Mouse (Mus musculus): ENCODE data around the gene Ddx39b. TPM values are rescaled to one million over a fixed set of nuclear protein-coding genes. Genes with fewer than 3 reads are reported as not detected.
A peak's percentile ranks its signal among the peaks of the same experiment; 100 is the strongest.

The Ddx39b gene
- polyA plus RNA-seq, 1 experiment: 206 TPM

DNA sequence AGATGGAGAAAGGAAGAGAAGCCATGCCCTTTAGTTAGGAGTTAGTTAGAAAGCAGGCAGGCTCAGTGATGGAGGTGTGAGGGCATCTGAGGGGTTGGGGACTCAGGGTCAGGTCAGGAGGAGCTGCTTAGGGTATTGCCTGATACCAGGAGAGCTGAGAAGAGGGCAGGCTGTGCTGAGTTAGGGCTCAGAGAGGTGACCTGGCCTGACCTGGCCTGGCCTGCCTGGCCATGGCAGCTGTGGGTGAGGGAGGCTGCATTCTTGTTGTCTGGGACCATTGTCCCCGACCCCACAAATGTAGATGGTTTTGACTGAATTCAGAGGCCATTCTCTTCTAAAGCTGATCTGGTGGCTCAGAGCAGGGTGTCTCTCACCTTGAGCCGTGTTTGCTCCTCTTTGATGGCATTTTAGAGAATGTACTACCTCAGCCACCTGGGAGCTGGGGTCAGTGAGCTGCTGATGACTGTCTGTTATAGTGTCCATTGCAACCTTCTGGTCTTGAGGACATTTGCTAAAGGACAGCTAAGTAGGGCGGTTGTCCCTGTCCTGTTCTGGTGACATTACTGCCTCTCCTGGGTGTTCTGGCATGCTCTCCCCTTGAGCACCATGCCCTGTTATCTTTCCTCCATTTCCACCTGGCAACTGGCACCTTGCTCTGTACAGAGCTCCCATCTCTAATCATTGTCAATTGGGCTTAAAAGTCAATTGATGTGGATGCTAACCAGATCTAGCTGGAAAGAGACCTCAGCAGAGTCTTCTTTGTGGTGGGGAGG is 9.0 kb downstream of the Ddx39b start:
- 80% methylated on average over 3 of the region's 3 CpGs for WGBS
- Histone ChIP-seq H3K36me3 (ENCODE audit: control insufficient read depth, insufficient read depth, low read length) (peaks cover 13% of the 10 kb centered on the region), H3K27me3 (replicated peaks; ENCODE audit: control insufficient read depth, insufficient read depth, low read length) (no peaks in the 10 kb centered on the region), H3K4me1 (ENCODE audit: control insufficient read depth, insufficient read depth, low read length) (peaks cover 4% of the 10 kb centered on the region; the same call in 1 of the 2 replicates), H3K27ac (ENCODE audit: insufficient read depth, low read depth, low read length) (no peak overlapping the region), H3K4me3 (ENCODE audit: insufficient read depth, low read depth, low read length) (no peak overlapping the region)
- TF ChIP-seq CTCF (conservative IDR thresholded peaks at IDR 0.05; ENCODE audit: insufficient read depth, insufficient read length, low read depth, low read length): no peak
- no peak for TF ChIP-seq POLR2A (IDR thresholded peaks at IDR 0.05; ENCODE audit: low read depth, low read length)
- DNase-seq: no peak

GRCm38 (mm10) chr17:35251162-35251719 is 9.7 kb downstream of the Ddx39b start:
- H3K36me3 ChIP-seq (ENCODE audit: control insufficient read depth, insufficient read depth, low read length): peaks cover 13% of the 10 kb centered on the region
- TF ChIP-seq CTCF (conservative IDR thresholded peaks at IDR 0.05; ENCODE audit: insufficient read depth, insufficient read length, low read depth, low read length) (no peak), POLR2A (IDR thresholded peaks at IDR 0.05; ENCODE audit: low read depth, low read length) (no peak)
- H3K27me3 ChIP-seq (replicated peaks; ENCODE audit: control insufficient read depth, insufficient read depth, low read length): no peaks in the 10 kb centered on the region
- WGBS: 65% methylated on average over 15 of the region's 15 CpGs
- H3K4me3 ChIP-seq (ENCODE audit: insufficient read depth, low read depth, low read length): no peak overlapping the region
- no peak for DNase-seq
- 0 out of 2 replicates have a peak, but pooled peaks cover under 1% of the 10 kb centered on the region for H3K4me1 ChIP-seq (ENCODE audit: control insufficient read depth, insufficient read depth, low read length)
- H3K27ac ChIP-seq (ENCODE audit: insufficient read depth, low read depth, low read length): no peak overlapping the region

- Histone ChIP-seq H3K4me1 (ENCODE audit: control insufficient read depth, insufficient read depth, low read length) (no peaks in the 10 kb centered on the region), H3K4me3 (ENCODE audit: insufficient read depth, low read depth, low read length) (no peak overlapping the region), H3K27me3 (replicated peaks; ENCODE audit: control insufficient read depth, insufficient read depth, low read length) (no peaks in the 10 kb centered on the region), H3K27ac (ENCODE audit: insufficient read depth, low read depth, low read length) (no peak overlapping the region), H3K36me3 (ENCODE audit: control insufficient read depth, insufficient read depth, low read length) (peaks cover 11% of the 10 kb centered on the region)
- 79% methylated on average over 5 of the region's 5 CpGs for WGBS
- DNase-seq: no peak
- TF ChIP-seq POLR2A (IDR thresholded peaks at IDR 0.05; ENCODE audit: low read depth, low read length): no peak
- no peak for TF ChIP-seq CTCF (conservative IDR thresholded peaks at IDR 0.05; ENCODE audit: insufficient read depth, insufficient read length, low read depth, low read length)
Observed at GRCm38 (mm10) chr17:35251981-35252380, 10.4 kb downstream of the Ddx39b start.

GRCm38 (mm10) chr17:35252619-35253292 is 11.2 kb downstream of the Ddx39b start:
- H3K36me3 ChIP-seq (ENCODE audit: control insufficient read depth, insufficient read depth, low read length): peaks cover 8% of the 10 kb centered on the region
- no peaks in the 10 kb centered on the region for H3K4me1 ChIP-seq (ENCODE audit: control insufficient read depth, insufficient read depth, low read length)
- H3K27me3 ChIP-seq (replicated peaks; ENCODE audit: control insufficient read depth, insufficient read depth, low read length): no peaks in the 10 kb centered on the region
- no peak for TF ChIP-seq POLR2A (IDR thresholded peaks at IDR 0.05; ENCODE audit: low read depth, low read length)
- TF ChIP-seq CTCF (conservative IDR thresholded peaks at IDR 0.05; ENCODE audit: insufficient read depth, insufficient read length, low read depth, low read length): no peak
- 76% methylated on average over 18 of the region's 18 CpGs for WGBS
- H3K27ac ChIP-seq (ENCODE audit: insufficient read depth, low read depth, low read length): no peak overlapping the region
- no peak overlapping the region for H3K4me3 ChIP-seq (ENCODE audit: insufficient read depth, low read depth, low read length)
- no peak for DNase-seq

- H3K36me3 ChIP-seq (ENCODE audit: control insufficient read depth, insufficient read depth, low read length): peaks cover 8% of the 10 kb centered on the region
- DNase-seq: no peak
- no peaks in the 10 kb centered on the region for H3K4me1 ChIP-seq (ENCODE audit: control insufficient read depth, insufficient read depth, low read length)
- H3K27me3 ChIP-seq (replicated peaks; ENCODE audit: control insufficient read depth, insufficient read depth, low read length): no peaks in the 10 kb centered on the region
- no peak overlapping the region for H3K27ac ChIP-seq (ENCODE audit: insufficient read depth, low read depth, low read length)
- H3K4me3 ChIP-seq (ENCODE audit: insufficient read depth, low read depth, low read length): no peak overlapping the region
- TF ChIP-seq CTCF (conservative IDR thresholded peaks at IDR 0.05; ENCODE audit: insufficient read depth, insufficient read length, low read depth, low read length) (no peak), POLR2A (IDR thresholded peaks at IDR 0.05; ENCODE audit: low read depth, low read length) (no peak)
- WGBS: 75% methylated on average over 32 of the region's 32 CpGs
Observed at GRCm38 (mm10) chr17:35253293-35254093, 11.9 kb downstream of the Ddx39b start.

DNA sequence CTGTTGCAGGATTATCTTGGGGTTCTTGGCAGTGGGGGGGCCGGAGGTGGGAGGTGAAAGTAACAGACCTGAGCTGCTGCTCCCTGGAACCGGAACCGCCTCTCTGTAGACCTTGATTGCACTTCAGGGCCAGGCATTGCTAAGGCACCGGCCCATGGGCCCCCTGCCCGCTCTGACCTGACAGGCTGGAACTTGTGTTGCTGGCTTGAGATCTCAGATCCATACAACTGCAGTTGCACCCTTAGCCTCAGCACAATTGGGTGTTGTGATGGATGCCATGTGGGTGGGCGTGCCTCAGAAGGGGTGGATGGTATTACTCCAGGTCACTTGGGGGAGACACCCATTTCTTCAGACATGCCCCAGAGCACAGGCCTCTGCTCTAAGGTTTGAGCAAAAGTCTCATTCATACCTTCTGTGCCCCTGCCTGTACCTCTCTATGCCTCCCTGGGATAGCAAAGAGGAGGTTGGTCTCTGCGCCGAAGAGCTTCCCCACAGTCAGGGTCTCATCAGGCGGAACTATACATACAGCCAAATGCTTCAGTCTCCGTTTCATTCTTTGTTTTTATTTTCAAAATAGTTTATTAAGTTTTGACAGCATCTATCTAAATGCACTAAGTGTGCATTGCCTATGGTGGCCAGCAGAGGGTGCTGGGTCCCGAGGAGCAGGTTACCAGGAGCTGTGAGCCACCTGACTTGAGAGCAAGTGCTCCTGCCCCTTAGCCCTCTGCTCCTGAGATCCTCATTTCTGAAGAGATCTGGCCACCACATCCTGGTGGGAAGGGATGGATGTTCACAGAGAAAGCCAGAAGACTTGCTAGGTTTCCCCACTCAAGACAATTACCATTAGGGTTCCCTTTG is 12.9 kb downstream of the Ddx39b start:
- DNase-seq: peak; percentile 76
- H3K4me1 ChIP-seq (ENCODE audit: control insufficient read depth, insufficient read depth, low read length): no peaks in the 10 kb centered on the region
- no peak overlapping the region for H3K27ac ChIP-seq (ENCODE audit: insufficient read depth, low read depth, low read length)
- peak; percentile 83 for TF ChIP-seq CTCF (conservative IDR thresholded peaks at IDR 0.05; ENCODE audit: insufficient read depth, insufficient read length, low read depth, low read length)
- no peak for TF ChIP-seq POLR2A (IDR thresholded peaks at IDR 0.05; ENCODE audit: low read depth, low read length)
- 57% methylated on average over 11 of the region's 11 CpGs for WGBS
- no peak overlapping the region for H3K4me3 ChIP-seq (ENCODE audit: insufficient read depth, low read depth, low read length)
- no peaks in the 10 kb centered on the region for H3K27me3 ChIP-seq (replicated peaks; ENCODE audit: control insufficient read depth, insufficient read depth, low read length)
- H3K36me3 ChIP-seq (ENCODE audit: control insufficient read depth, insufficient read depth, low read length): peaks cover 6% of the 10 kb centered on the region
